In the genomic region with DNA sequence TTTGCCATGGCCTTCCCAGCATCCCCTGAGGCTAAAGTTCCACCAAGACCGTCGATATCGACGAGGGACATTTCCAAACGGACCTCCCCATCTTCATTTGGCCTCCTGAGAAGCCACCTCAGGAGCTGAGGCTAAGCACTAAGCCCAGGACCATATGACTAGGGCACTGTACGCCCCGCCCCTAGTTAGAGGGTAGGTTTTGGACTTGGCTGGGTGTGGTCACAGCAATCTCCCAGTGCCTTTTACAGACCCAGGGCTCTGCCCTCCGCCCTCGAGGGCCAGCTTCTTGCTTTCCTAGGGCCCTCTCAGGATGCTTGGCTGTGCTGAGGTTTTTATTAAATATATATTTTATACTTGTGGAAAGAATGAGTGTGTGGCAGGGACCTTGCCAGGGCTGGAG, we compare ENCODE assay signal across 22 mouse cellular contexts. TPM values are rescaled to one million over a fixed set of nuclear protein-coding genes. Genes with fewer than 3 reads are reported as not detected.
DNase-seq lines count a peak whose midpoint lies in the region; ATAC-seq and TF ChIP-seq lines count a peak whose summit lies in the region.
"Had no signal": no experiment of that assay in that cellular context is flagged by ENCODE, and none has a peak within 500 bp of the region (broad histone marks: within the 10 kb centered on the region; RNA-seq: fewer than 3 reads in every experiment).

No protein-coding gene starts in this region.

- no peaks in the 10 kb centered on the region for H3K9me3 ChIP-seq in embryonic facial prominence, embryonic 13.5 days
- no peaks in the 10 kb centered on the region for H3K9me3 ChIP-seq in embryonic facial prominence, embryonic 10.5 days
- H3K9me3 ChIP-seq in intestine, embryonic 16.5 days (ENCODE audit: control insufficient read depth, low read length): no peaks in the 10 kb centered on the region
- no peaks in the 10 kb centered on the region for H3K9me3 ChIP-seq in limb, embryonic 14.5 days (ENCODE audit: control insufficient read depth, low read length)
- H3K9me3 ChIP-seq: embryonic facial prominence, embryonic 12.5 days; forebrain, embryonic 13.5 days; G1E; heart, embryonic 13.5 days; hindbrain, embryonic 15.5 days had no signal

- H3K27me3 ChIP-seq in embryonic facial prominence, embryonic 13.5 days: no peaks in the 10 kb centered on the region
- no peaks in the 10 kb centered on the region for H3K27me3 ChIP-seq in embryonic facial prominence, embryonic 10.5 days (replicated peaks; ENCODE audit: low read depth, poor library complexity, severe bottlenecking)
- H3K27me3 ChIP-seq in intestine, embryonic 16.5 days (replicated peaks; ENCODE audit: control insufficient read depth, insufficient read depth, low read length): no peaks in the 10 kb centered on the region
- no peaks in the 10 kb centered on the region for H3K27me3 ChIP-seq in limb, embryonic 14.5 days (ENCODE audit: control insufficient read depth, insufficient read depth, low read length)
- H3K27me3 ChIP-seq: embryonic facial prominence, embryonic 12.5 days; forebrain, embryonic 13.5 days; heart, embryonic 13.5 days; hindbrain, embryonic 15.5 days had no signal

- H3K9ac ChIP-seq in embryonic facial prominence, embryonic 13.5 days: no peak overlapping the region
- no peak overlapping the region for H3K9ac ChIP-seq in intestine, embryonic 16.5 days (ENCODE audit: low read depth, low read length)
- peak overlapping the region; percentile 21; the same call in 1 of the 2 replicates for H3K9ac ChIP-seq in limb, embryonic 14.5 days (ENCODE audit: low read depth, low read length, severe bottlenecking)
- H3K9ac ChIP-seq: embryonic facial prominence, embryonic 12.5 days; forebrain, embryonic 13.5 days; forebrain, postnatal 0 days; heart, embryonic 13.5 days; hindbrain, embryonic 15.5 days had no signal

- 83% methylated on average over 9 of the region's 9 CpGs for WGBS in embryonic facial prominence, embryonic 13.5 days
- WGBS in embryonic facial prominence, embryonic 10.5 days: 81% methylated on average over 9 of the region's 9 CpGs
- WGBS in intestine, embryonic 16.5 days: 79% methylated on average over 9 of the region's 9 CpGs
- WGBS in limb, embryonic 14.5 days: 75% methylated on average over 9 of the region's 9 CpGs

- no peak for ATAC-seq in embryonic facial prominence, embryonic 13.5 days (ENCODE audit: insufficient number of reproducible peaks, insufficient read depth, low FRiP score, low TSS enrichment, low read depth)
- ATAC-seq in intestine, embryonic 16.5 days: peak; percentile 57; the same call in 1 of the 2 replicates
- ATAC-seq in limb, embryonic 14.5 days (ENCODE audit: low FRiP score, low read depth): no peak; the same call in 1 of the 2 replicates
- no peak for ATAC-seq in CD4-positive, CD25-positive, alpha-beta regulatory T cell, adult 4 months
- ATAC-seq: activated CD4-positive, CD25-positive, alpha-beta regulatory T cell, adult 4 months; forebrain, embryonic 13.5 days; forebrain, postnatal 0 days; inflammation-experienced regulatory T-cells, adult 6 months had no signal

- H3K27ac ChIP-seq in embryonic facial prominence, embryonic 13.5 days: peak overlapping the region; percentile 29; the same call in 1 of the 2 replicates
- H3K27ac ChIP-seq in embryonic facial prominence, embryonic 10.5 days (replicated peaks): no peak overlapping the region
- no peak overlapping the region for H3K27ac ChIP-seq in intestine, embryonic 16.5 days (ENCODE audit: low read length)
- H3K27ac ChIP-seq in limb, embryonic 14.5 days (replicated peaks; ENCODE audit: low read depth, low read length): 0 out of 2 replicates have a peak overlapping the region, but pooled peaks have one; percentile 13
- H3K27ac ChIP-seq: embryonic facial prominence, embryonic 12.5 days; forebrain, embryonic 13.5 days; gastrocnemius, adult 2 months; heart, embryonic 13.5 days; hindbrain, embryonic 15.5 days had no signal

- TF ChIP-seq POLR2A in limb, embryonic 14.5 days (IDR thresholded peaks at IDR 0.05; ENCODE audit: borderline replicate concordance, extremely low read depth, insufficient read depth, insufficient read length): no peak

- 0 out of 2 replicates have a peak, but pooled peaks cover 5% of the 10 kb centered on the region for H3K36me3 ChIP-seq in embryonic facial prominence, embryonic 13.5 days
- H3K36me3 ChIP-seq in embryonic facial prominence, embryonic 10.5 days (replicated peaks): peaks cover 12% of the 10 kb centered on the region
- H3K36me3 ChIP-seq in intestine, embryonic 16.5 days (ENCODE audit: control insufficient read depth, insufficient read depth, low read length): peaks cover 6% of the 10 kb centered on the region; the same call in 1 of the 2 replicates
- no peaks in the 10 kb centered on the region for H3K36me3 ChIP-seq in limb, embryonic 14.5 days (ENCODE audit: control insufficient read depth, insufficient read depth, low read length)
- H3K36me3 ChIP-seq: embryonic facial prominence, embryonic 12.5 days; G1E; hindbrain, embryonic 15.5 days had no signal

- no peak overlapping the region for H3K4me2 ChIP-seq in embryonic facial prominence, embryonic 13.5 days
- no peak overlapping the region for H3K4me2 ChIP-seq in intestine, embryonic 16.5 days (ENCODE audit: low read depth, low read length)
- no peak overlapping the region for H3K4me2 ChIP-seq in limb, embryonic 14.5 days (replicated peaks; ENCODE audit: low read depth, low read length, severe bottlenecking)
- H3K4me2 ChIP-seq: embryonic facial prominence, embryonic 12.5 days; forebrain, embryonic 13.5 days; heart, embryonic 13.5 days; hindbrain, embryonic 15.5 days had no signal

- DNase-seq in embryonic facial prominence, embryonic 10.5 days (ENCODE audit: low spot score): no peak
- DNase-seq in ES-CJ7 (ENCODE audit: low read depth, low spot score): peak; percentile 58
- DNase-seq in limb, embryonic 14.5 days (ENCODE audit: low spot score): no peak
- DNase-seq in embryo, embryonic 9.5 days (ENCODE audit: extremely low spot score): no peak
- no peak for DNase-seq in kidney, adult 9 months
- DNase-seq: adrenal gland, postnatal 25 days; cerebellum, adult 18-20 months; cerebellum, adult 9-11 months; forebrain, postnatal 0 days; gastrocnemius, adult 2 months; gastrocnemius, postnatal 25 days; heart, postnatal 36 days had no signal

- peaks cover 62% of the 10 kb centered on the region for H3K4me1 ChIP-seq in embryonic facial prominence, embryonic 13.5 days
- H3K4me1 ChIP-seq in embryonic facial prominence, embryonic 10.5 days: peaks cover 33% of the 10 kb centered on the region
- H3K4me1 ChIP-seq in intestine, embryonic 16.5 days (ENCODE audit: control insufficient read depth, insufficient read depth, low read length): peaks cover 34% of the 10 kb centered on the region
- H3K4me1 ChIP-seq in limb, embryonic 14.5 days (ENCODE audit: control insufficient read depth, insufficient read depth, low read length): peaks cover 40% of the 10 kb centered on the region
- H3K4me1 ChIP-seq: forebrain, embryonic 13.5 days; hindbrain, embryonic 15.5 days had no signal

- no peak overlapping the region for H3K4me3 ChIP-seq in embryonic facial prominence, embryonic 13.5 days
- H3K4me3 ChIP-seq in embryonic facial prominence, embryonic 10.5 days: no peak overlapping the region
- no peak overlapping the region for H3K4me3 ChIP-seq in intestine, embryonic 16.5 days (ENCODE audit: low read length)
- H3K4me3 ChIP-seq in limb, embryonic 14.5 days (replicated peaks; ENCODE audit: low read length): no peak overlapping the region
- H3K4me3 ChIP-seq: embryonic facial prominence, embryonic 12.5 days; forebrain, embryonic 13.5 days; gastrocnemius, adult 2 months; heart, embryonic 13.5 days; hindbrain, embryonic 15.5 days had no signal

RNA-seq across cellular contexts. Expression of a gene that starts 27.7 kb away (rescaled TPM):
- polyA plus RNA-seq in embryonic facial prominence, embryonic 13.5 days (2015; fragmentation: Nextera tagmentation; extraction: Ambion mirVana): 2.6 and 4.0 TPM in 2 replicates
- polyA plus RNA-seq in embryonic facial prominence, embryonic 10.5 days (2016; fragmentation: Nextera tagmentation; extraction: Ambion mirVana): 2.4 and 3.0 TPM in 2 replicates
- polyA plus RNA-seq in intestine, embryonic 16.5 days (2015; fragmentation: Nextera tagmentation; extraction: Ambion mirVana): 7.6 and 8.5 TPM in 2 replicates
- polyA plus RNA-seq in limb, embryonic 14.5 days (2012; rRNA removed): 9.4 and 13.1 TPM in 2 replicates
- 2.2 and 2.4 TPM in 2 replicates for polyA plus RNA-seq in limb, embryonic 14.5 days (2014; fragmentation: Nextera tagmentation; extraction: Ambion mirVana)
- under 1 TPM in 1 of 2 experiments, not detected in 1; 0.34 TPM for polyA plus RNA-seq in CD4-positive, CD25-positive, alpha-beta regulatory T cell, adult 4 months (2017; shearing (Covaris generic))
- polyA plus RNA-seq: activated CD4-positive, CD25-positive, alpha-beta regulatory T cell, adult 4 months; G1E; inflammation-experienced regulatory T-cells, adult 6 months had no signal

RNA-seq across cellular contexts. Expression of a gene that starts 39.3 kb away (rescaled TPM):
- polyA plus RNA-seq in embryonic facial prominence, embryonic 13.5 days (2015; fragmentation: Nextera tagmentation; extraction: Ambion mirVana): 1.7 and 2.9 TPM in 2 replicates
- polyA plus RNA-seq in embryonic facial prominence, embryonic 10.5 days (2016; fragmentation: Nextera tagmentation; extraction: Ambion mirVana): 0.28 and 0.44 TPM in 2 replicates
- polyA plus RNA-seq in intestine, embryonic 16.5 days (2015; fragmentation: Nextera tagmentation; extraction: Ambion mirVana): 1.5 and 1.6 TPM in 2 replicates
- polyA plus RNA-seq in limb, embryonic 14.5 days (2012; rRNA removed): 1.2 and 1.8 TPM in 2 replicates
- 1.5 and 1.6 TPM in 2 replicates for polyA plus RNA-seq in limb, embryonic 14.5 days (2014; fragmentation: Nextera tagmentation; extraction: Ambion mirVana)
- polyA plus RNA-seq in CD4-positive, CD25-positive, alpha-beta regulatory T cell, adult 4 months (2017; shearing (Covaris generic)): not detected
- polyA plus RNA-seq: activated CD4-positive, CD25-positive, alpha-beta regulatory T cell, adult 4 months; G1E; inflammation-experienced regulatory T-cells, adult 6 months had no signal

Comparison
In these comparisons a context has a peak if more than half of its experiments do, and no peak if none do; other contexts are left out.
1. H3K27ac ChIP-seq: peak in embryonic facial prominence, embryonic 13.5 days (single experiment) and limb, embryonic 14.5 days (single experiment); none in embryonic facial prominence, embryonic 10.5 days (single experiment) and intestine, embryonic 16.5 days (single experiment).